Mouse (Mus musculus): ENCODE results near the gene D17H6S53E.

The D17H6S53E gene

DNA sequence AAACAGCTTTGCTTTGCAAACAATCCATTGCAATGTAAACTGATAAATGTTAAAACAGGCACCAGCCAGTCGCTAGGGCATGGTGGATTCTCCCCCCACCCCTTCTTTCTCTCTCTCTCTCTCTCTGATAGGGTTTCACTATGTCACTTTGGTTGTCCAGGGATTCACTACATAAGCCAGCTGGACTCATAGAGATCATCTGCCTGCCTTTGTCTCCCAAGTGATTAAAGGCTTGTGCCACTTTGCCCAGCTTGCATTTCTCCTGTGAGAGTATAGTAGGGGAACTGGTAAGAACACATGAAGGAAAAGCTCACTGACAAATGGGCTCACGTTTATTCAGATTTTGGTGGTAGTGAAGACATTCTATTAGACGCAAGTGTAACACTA is 6.0 kb downstream of the D17H6S53E start:
- no peak for DNase-seq (ENCODE audit: low spot score)

DNA sequence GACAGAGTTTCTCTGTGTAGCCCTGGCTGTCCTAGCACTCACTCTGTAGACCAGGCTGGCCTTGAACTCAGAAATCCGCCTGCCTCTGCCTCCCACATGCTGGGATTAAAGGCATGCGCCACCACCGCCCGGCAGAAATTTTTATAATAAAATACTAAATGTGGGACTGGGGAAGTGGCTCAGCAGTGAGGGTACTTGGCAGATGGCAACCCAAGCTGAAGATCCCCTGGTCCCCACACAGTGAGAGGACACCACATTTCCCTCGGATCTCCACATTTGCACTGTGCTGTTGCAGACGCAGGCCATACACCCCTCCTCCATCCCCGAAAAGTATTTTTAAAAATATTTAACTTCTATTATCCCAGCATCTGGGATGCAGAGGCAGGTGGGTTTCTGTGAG is 7.3 kb downstream of the D17H6S53E start:
- no peak for DNase-seq (ENCODE audit: low spot score)

DNA sequence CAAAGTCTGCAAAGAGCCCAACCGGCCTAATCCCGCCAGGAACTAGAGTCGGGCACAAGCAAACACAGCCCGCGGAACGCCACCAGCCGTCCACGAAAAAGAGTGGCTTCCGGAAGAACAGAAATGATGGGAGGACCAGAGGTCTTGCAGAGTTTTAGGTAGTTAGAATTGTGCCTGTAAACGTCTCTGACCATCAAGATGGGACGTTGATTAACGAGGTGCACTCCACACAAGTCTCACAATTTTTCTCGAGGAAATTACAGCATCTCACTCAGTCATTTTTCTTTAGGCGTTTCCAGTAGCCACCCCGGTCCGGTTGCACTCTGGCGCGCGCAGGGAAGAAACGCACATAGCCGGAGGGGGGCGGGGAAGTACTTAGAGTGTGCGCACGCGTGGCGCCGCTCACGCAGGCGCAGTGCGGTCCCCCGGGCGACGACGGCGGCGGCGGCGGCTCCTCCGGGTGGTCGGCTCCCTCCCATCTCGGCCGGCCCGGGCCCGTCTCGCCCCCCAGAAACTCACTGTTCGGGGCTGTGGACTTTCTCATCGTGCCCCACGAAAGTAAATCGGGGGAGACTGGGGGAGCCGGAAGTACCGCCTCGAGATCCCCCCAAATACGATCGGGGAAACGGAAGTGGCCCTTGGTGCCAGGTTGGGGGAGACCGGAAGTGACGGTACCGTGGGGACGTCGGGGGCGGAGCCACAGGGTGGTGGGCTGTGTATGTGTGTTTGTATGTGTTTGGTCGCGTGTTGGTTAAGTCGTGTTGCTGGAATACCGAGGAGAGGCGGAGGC is 8.8 kb downstream of the D17H6S53E start, which contains the start of gene Bag6:
Gene Bag6 (plus strand): TSS at position 378 of the 790 bp plus-strand sequence.
- DNase-seq (ENCODE audit: low spot score), result peak; percentile 95

- peak; percentile 46 for DNase-seq (ENCODE audit: low spot score)
Measured at GRCm38 (mm10) chr17:35135591-35136320, 9.6 kb downstream of the D17H6S53E start.

- DNase-seq (ENCODE audit: low spot score), result no peak
Measured at GRCm38 (mm10) chr17:35139269-35139668, 13.1 kb downstream of the D17H6S53E start.

- no peak for DNase-seq (ENCODE audit: low spot score)
Measured at GRCm38 (mm10) chr17:35140490-35140996, 14.4 kb downstream of the D17H6S53E start.

DNA sequence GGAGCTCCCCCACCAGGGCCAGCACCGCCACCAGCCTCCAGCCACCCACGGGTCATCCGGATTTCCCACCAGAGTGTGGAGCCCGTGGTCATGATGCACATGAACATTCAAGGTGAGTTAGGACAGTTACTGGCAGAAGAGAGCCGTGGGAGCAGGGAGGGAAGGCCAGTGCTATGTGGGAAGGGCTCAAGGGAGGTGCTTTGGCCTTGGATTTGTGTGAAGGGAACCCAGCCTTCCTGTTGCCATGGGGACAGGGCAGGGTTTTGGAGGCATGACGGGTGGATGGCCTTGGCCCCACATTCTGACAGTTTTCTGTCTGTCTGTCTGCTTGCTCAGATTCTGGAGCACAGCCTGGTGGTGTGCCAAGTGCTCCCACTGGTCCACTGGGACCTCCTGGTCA is 15.8 kb downstream of the D17H6S53E start:
- DNase-seq (ENCODE audit: low spot score), result no peak

DNA sequence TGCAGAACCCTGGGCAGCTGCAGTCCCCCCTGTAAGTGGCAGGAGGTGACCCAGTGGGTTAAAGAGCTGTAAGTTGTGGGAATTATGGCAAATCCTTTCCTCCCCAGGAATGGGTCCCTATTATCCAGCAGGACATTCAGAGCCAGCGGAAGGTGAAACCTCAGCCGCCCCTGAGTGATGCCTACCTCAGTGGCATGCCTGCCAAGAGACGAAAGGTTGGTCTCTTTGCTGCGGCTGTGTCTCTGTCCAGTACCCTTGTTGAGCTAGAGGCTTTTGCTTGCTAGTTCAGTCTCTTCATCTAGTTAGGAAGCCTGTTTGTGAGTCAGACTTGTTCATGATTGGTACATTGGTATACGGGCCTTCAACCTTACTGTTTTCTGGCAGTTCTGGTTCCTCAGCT is 20.0 kb downstream of the D17H6S53E start:
- DNase-seq (ENCODE audit: low spot score), result no peak

DNA sequence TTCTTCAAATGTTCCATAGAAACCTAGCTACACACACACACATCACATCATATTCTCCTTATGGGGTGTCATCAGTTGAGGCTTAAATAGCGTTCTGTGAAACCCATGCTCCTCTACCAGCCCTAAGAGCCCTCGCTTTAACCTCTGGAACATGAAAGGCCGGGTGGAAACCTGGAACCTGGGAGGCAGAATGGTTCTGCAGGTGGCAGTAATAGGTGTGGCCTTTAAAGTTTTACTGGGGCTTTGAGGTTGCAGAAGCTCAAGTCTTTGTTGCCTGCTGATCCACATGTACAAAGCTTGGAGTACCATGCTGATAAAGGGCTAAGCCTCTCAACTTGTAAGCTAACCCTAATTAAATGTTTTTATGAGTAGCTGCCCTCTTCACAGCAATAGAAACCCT is 21.2 kb downstream of the D17H6S53E start:
- no peak for DNase-seq (ENCODE audit: low spot score)

- DNase-seq (ENCODE audit: low spot score), result no peak
Measured at GRCm38 (mm10) chr17:35147922-35148639, 21.9 kb downstream of the D17H6S53E start.

GRCm38 (mm10) chr17:35152121-35152520 is 25.9 kb downstream of the D17H6S53E start:
- DNase-seq (ENCODE audit: low spot score), result no peak

DNA sequence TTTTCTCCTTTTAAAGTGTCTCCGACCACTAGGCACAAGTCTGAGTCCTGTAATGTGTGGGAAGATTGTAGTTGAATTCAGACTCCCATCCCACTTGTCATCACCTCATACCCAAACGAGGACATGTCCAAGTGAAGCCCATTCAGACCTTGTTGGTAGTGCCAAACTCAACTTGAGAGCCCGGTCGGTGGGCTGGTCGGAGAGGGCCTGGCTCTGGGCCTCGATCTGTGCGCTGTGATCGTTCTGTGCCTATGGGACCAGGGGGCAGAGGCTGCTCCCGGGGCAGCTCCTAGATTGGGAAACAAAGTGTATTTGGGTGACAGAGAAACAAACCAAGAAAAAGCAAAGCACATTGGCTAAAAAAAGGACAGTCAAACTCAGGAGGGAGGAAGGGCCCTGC is 26.9 kb downstream of the D17H6S53E start:
- no peak for DNase-seq (ENCODE audit: low spot score)

DNA sequence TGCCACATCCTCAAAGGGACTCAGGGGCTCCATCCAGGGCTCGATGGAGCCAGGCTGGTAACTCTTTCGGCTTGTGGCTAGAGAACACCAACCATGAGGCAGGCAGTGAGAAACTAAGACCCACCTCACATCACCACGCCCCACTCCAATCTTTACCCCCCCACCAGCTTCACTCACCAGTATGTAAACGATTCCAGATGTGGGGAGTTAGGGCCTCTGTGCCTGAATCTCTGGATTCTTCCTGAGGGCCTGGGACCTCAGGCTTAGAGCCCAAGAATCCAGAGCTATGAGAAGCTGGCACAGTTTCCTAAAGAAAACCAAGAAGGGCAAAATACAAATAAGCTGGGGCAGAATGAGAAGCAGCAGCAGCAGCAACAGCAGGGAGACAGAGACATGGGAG is 27.8 kb downstream of the D17H6S53E start:
- no peak for DNase-seq (ENCODE audit: low spot score)

DNA sequence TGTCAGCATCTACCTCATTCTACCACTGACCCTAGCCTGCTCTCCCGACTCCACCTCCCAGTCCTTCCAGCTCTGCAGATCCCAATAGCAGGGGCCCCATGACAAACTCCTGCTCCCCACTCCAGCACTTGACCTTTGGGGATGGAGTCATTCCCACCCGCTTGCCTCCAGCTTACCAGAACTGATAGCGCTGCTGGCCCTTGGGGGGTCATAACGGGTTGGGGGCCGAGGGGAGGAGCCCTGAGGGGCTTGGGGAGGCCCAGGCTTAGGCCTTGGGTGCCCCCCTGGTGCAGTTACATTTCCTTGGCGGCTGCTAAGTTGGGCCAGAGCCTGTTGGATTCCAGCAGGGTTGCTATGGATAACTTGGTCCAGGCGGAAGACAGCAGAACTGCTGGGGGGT is 28.4 kb downstream of the D17H6S53E start:
- no peak for DNase-seq (ENCODE audit: low spot score)

DNA sequence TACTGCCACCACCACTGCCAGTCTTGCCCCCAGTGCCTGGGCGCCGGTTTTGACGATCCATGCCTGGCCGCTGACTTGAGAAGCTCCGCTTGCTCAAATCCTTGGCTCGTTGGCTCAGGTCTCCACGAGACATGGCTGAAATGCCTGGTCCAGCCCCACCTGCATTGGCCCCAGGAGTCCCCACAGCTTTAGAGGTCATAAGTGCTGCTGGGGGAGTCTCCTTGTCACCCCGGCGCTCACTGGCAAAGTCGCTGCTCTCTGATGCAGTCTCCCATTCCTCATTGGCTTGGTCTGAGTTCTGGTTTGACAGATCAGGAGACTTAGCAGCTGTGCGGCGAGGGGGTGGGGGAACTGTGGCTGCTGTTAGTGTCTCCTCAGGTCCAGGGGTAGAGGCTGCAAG is 29.3 kb downstream of the D17H6S53E start:
- DNase-seq (ENCODE audit: low spot score), result no peak

DNA sequence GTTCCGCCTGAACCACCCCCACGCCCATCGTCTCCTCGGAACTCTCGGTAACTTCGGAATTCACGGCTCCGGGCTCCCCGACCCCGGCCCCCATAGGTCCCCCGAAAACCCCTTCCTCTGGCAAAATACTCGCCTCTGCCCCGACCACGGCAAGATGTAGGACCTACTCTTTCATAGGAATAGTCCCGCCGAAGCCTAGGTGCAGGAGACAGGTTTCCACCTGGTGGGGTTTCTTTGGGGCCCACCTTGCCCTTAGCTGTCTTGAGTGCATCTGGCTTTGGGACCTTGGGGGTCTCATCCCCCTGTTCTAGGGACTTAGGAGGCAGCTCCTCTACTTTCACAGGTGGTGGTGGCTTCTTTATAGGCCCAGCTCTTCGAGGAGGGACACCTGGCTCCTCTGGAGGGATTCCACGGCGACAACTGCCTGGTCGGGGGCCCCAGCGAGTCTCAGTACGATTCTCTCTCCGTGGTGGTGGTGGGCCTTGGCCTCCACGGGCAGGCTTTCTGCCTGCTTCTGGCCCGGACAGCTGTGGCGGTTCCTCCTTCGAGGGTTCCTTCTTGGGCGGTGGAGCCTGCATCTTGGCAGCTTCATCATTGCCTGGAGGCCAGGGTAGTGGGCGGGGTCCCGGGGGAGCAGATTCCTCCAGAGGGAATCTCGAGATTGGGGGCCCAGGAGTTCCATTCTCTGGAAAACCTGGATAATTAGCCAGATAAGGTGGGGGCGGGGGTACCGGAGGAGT is 30.5 kb downstream of the D17H6S53E start:
- no peak for DNase-seq (ENCODE audit: low spot score)

GRCm38 (mm10) chr17:35157254-35157653 is 31.1 kb downstream of the D17H6S53E start:
- no peak for DNase-seq (ENCODE audit: low spot score)

DNA sequence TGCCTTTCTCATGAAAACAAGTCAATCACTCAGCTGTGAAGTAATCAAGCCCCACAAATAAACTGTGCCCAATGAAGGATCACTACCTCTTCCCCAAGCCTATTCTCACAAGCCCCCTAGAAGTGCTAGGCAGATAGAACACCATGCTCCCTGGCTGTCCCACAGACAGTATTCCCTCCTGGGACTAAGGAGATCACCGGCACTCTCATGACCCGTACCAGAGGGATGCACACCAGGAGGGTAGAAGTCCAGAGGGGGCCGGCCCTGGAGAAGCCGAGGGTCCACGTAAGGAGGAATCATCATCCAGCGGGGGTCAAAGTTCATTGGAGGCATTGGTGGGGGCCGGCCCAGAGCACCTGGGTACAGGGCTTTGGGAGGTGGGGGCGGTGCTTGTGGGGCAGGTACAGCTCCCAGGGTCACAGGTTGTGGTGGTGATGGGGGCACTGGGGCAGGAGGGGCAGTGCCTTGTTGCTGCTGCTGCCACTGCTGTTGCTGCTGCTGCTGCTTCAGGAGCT is 31.5 kb downstream of the D17H6S53E start:
- DNase-seq (ENCODE audit: low spot score), result no peak

DNA sequence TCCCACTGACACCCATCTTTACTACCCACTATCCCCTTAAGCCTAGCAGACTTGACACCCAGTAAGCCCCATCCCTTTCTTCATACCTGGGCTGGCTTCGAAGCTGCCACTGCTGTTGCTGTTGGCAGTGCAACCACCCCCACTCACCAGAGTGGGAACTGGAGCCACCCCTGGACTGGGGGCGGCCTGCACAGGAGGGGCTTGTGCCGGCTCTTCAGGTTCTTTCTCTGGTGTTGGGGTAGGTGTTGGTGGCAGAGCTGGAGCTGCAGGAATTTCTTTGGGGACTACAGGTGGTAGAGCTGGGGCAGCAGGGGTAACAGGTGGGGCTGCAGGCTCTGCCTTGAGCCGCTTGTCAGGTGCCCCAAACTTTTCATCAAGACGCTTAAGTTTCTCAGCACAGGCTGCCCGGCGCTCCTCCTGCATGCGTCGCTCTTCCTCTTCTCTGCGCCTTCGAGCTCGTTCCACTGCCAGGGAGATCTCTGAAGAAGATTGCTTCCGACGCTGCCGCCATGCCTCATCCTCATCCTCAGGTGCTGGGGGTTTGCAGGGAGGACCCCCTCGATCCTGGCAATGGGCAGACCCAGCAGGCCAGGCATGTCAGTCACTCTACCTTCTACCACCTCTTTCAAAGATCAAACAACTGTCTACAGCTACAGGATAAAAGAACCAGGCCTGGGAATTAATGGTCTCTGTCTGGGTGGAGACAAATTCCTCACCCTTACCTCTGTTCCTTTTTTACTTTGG is 32.8 kb downstream of the D17H6S53E start:
- no peak for DNase-seq (ENCODE audit: low spot score)

- DNase-seq (ENCODE audit: low spot score), result no peak
Measured at GRCm38 (mm10) chr17:35159638-35160037, 33.5 kb downstream of the D17H6S53E start.

- DNase-seq (ENCODE audit: low spot score), result no peak
Measured at GRCm38 (mm10) chr17:35161421-35161820, 35.2 kb downstream of the D17H6S53E start.

All from T-cell, adult 2 months (primary cell).